Mouse (Mus musculus) kidney, embryonic 15.5 days (tissue): ENCODE measurements around the gene Trim10. TPM values are rescaled to one million over a fixed set of nuclear protein-coding genes. Genes with fewer than 3 reads are reported as not detected.
A peak's percentile ranks its signal among the peaks of the same experiment; 100 is the strongest.

Source experiments
- ATAC-seq: fragments of 200-750 bp; cut with Nextera tagmentation; replicated peaks from 2 replicates; pipeline ENCODE4 v1.8.0; 2017; ENCODE audit warnings: moderate TSS enrichment; ENCODE audit not compliant: low FRiP score
- H3K27ac ChIP-seq: fragments of 300-500 bp; sonication (generic); 2 replicates; pipeline ENCODE4 v1.5.1; 2015; ENCODE audit warnings: mild to moderate bottlenecking, inconsistent platforms
- H3K27me3 ChIP-seq: fragments of 300-500 bp; sonication (generic); 2 replicates; pipeline ENCODE4 v1.6.1; 2015; ENCODE audit warnings: inconsistent platforms
- H3K36me3 ChIP-seq: fragments of 300-500 bp; sonication (generic); 2 replicates; pipeline ENCODE4 v1.6.1; 2015; ENCODE audit warnings: inconsistent platforms
- H3K4me1 ChIP-seq: fragments of 300-500 bp; sonication (generic); 2 replicates; pipeline ENCODE4 v1.6.1; 2015; ENCODE audit warnings: inconsistent platforms
- H3K4me2 ChIP-seq: fragments of 300-500 bp; sonication (generic); 2 replicates; pipeline ENCODE4 v1.6.1; 2015; ENCODE audit warnings: moderate library complexity, mild to moderate bottlenecking, inconsistent platforms
- H3K4me3 ChIP-seq: fragments of 300-500 bp; sonication (generic); replicated peaks from 2 replicates; pipeline ENCODE4 v1.5.1; 2015; ENCODE audit warnings: mild to moderate bottlenecking, inconsistent platforms
- H3K9ac ChIP-seq: fragments of 300-500 bp; sonication (generic); 2 replicates; pipeline ENCODE4 v1.6.1; 2015; ENCODE audit warnings: mild to moderate bottlenecking, inconsistent platforms
- H3K9me3 ChIP-seq: fragments of 300-500 bp; sonication (generic); replicated peaks from 2 replicates; pipeline ENCODE4 v1.6.1; 2016; ENCODE audit warnings: inconsistent platforms
- WGBS: fragments of 180-500 bp; shearing (Covaris S2); methylation state at CpG from one replicate; pipeline ENCODE4 v1.1.7; 2015; ENCODE audit warnings: mixed read lengths; 5-methylcytosine and 5-hydroxymethylcytosine counted together
- polyA plus RNA-seq: library from polyadenylated mRNA; unstranded; fragments of >200 nt; fragmentation: Nextera tagmentation; extraction: Ambion mirVana; gene quantifications from 2 replicates; pipeline ENCODE4 v1.2.1, GENCODE M21; 2015

Trim10 gene
- polyA plus RNA-seq, 1 experiment from 2014 or later, result 6.0 TPM

DNA sequence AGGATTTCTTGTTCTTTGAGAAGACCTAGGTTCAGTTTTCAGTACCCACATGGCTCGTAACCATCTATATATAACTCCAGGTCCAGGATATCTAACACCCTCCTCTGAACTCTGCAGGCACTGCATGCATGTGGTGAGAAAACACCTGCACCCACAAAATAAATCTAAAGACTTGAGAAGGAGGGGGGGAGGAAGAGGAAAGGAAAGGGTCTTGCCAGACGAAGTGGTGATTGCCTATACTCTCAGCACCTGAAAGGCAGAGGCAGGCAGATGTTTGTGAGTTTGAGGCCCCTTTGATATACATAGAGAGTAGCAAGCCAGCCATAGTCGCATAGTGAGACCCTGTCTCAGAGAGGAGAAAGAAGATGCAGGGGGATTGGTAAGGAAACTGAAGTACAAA lies 29.4 kb upstream of the Trim10 start:
- no peak for ATAC-seq
- WGBS, result 86% methylated on average over 3 of the region's 3 CpGs
- H3K4me1 ChIP-seq, result peaks cover 23% of the 10 kb centered on the region
- H3K9ac ChIP-seq, result no peak overlapping the region
- H3K9me3 ChIP-seq, result no peaks in the 10 kb centered on the region
- H3K27ac ChIP-seq, result no peak overlapping the region
- no peaks in the 10 kb centered on the region for H3K27me3 ChIP-seq
- no peak overlapping the region for H3K4me3 ChIP-seq
- no peak overlapping the region for H3K4me2 ChIP-seq
- no peaks in the 10 kb centered on the region for H3K36me3 ChIP-seq

DNA sequence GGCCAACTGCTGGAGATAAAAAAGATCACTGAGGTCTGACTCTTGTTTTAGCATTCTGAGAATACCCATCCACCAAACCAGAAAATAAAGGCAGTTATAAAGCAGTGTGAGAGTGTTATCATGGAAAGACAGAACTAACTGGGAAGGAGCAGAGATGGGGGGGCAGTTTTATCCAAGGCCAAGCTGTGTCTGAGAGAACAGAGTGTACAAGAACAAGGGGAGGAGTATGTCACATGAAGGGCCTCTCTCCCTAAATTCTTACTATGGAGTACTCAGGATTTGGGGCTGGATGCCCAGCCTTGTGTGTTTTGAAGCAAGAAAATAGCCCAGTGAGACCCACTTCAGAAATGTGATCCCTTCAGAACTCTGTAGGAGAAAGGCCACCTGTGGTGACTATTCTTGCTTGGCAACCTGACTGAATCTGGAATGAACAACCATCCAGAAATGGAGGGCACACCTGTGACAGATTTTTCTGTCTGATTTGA lies 28.4 kb upstream of the Trim10 start:
- Histone ChIP-seq H3K4me2 (no peak overlapping the region), H3K36me3 (no peaks in the 10 kb centered on the region), H3K27me3 (no peaks in the 10 kb centered on the region), H3K9me3 (no peaks in the 10 kb centered on the region), H3K4me3 (no peak overlapping the region), H3K27ac (no peak overlapping the region), H3K9ac (no peak overlapping the region), H3K4me1 (peaks cover 20% of the 10 kb centered on the region)
- ATAC-seq, result no peak

DNA sequence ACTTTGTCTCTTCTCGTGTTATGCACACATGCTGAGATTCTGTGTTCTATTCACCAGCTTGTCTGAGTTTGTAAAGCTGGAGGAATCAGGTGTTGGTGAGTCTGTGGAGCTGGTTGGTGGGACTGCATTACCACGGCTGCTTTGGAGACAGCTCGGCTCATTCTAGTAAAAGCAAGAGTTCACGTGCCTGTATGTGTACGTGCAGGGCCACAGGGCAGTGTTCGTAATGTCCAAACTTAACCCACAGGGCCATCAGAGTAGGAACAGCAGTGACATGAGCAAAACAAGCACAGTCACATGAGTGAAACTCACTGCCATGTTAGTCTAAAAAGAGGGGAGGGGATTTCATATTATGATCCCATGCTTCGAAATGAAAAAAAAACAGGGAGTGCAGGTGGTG lies 25.7 kb upstream of the Trim10 start:
- WGBS, result 78% methylated on average over 7 of the region's 7 CpGs
- Histone ChIP-seq H3K4me2 (no peak overlapping the region), H3K9me3 (no peaks in the 10 kb centered on the region), H3K36me3 (no peaks in the 10 kb centered on the region; the same call in 1 of the 2 replicates), H3K9ac (no peak overlapping the region), H3K4me1 (peaks cover 10% of the 10 kb centered on the region), H3K27me3 (no peaks in the 10 kb centered on the region), H3K4me3 (no peak overlapping the region), H3K27ac (no peak overlapping the region)
- ATAC-seq, result no peak

DNA sequence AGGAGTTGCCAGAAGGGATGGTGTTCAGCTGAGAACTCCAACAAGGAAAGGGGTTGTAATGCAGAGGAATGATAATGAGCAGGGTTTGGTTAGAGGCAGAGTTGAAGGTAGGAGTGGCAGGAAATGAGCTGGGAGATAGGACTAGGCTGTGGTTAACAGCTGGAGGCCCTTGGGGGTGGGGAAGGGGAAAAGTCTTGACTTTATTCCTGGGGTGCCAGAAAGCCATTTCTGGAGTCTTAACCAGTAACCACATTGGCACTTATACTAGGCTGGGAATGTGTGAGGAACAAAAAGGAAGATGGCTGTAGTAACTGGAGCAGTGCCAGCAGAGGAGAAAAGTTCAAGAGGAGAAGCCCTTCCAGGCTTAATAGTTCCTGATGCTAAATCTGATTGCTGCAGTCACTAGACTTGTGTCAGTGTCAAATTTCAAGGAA lies 25.1 kb upstream of the Trim10 start:
- Histone ChIP-seq H3K4me3 (no peak overlapping the region), H3K9ac (no peak overlapping the region), H3K27ac (no peak overlapping the region), H3K4me1 (peaks cover 10% of the 10 kb centered on the region), H3K36me3 (no peaks in the 10 kb centered on the region; the same call in 1 of the 2 replicates), H3K27me3 (no peaks in the 10 kb centered on the region), H3K4me2 (no peak overlapping the region), H3K9me3 (no peaks in the 10 kb centered on the region)
- ATAC-seq, result no peak

DNA sequence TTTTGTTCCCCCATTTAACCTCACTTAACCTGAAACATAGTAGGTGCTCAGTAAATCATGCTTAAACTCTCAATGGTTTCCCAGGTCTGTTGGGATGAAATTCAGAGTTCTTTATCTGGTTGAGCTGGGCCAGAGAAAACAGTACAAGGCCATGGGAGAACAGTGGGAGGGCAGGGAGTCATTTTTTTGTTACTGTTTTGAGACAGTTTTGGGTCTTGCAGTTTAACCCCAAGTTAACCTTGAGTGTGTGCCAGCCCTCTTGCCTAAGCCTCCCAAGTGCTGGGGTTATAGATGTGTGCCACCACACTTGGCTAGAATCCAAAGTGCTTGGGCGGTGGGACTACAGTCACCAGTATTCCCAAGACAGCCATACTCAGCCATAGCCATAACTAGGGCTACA lies 24.6 kb upstream of the Trim10 start:
- H3K4me3 ChIP-seq, result no peak overlapping the region
- H3K27me3 ChIP-seq, result no peaks in the 10 kb centered on the region
- 61% methylated on average over 1 of the region's 1 CpGs for WGBS
- H3K9ac ChIP-seq, result no peak overlapping the region
- no peaks in the 10 kb centered on the region for H3K9me3 ChIP-seq
- no peaks in the 10 kb centered on the region; the same call in 1 of the 2 replicates for H3K36me3 ChIP-seq
- no peak overlapping the region for H3K27ac ChIP-seq
- H3K4me2 ChIP-seq, result no peak overlapping the region
- peaks cover 10% of the 10 kb centered on the region for H3K4me1 ChIP-seq
- no peak for ATAC-seq

DNA sequence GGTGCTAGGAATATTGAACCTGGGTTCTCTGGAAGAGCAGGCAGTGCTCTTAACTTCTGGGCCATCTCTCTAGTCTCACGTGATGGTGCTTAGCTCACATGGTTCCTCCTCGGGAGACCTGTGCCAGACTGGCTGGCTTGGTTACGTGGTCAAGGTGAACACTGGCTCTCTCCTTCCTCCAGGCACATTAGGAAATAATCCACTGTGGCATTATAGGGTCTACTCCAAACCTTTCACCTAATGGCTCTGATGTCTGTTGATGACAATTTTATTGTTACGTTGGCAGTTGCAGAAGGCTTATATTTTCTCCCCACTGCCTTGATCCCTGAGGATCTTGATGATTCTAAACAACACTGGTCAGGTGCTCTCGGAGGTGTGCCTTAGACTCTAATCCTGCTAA lies 20.5 kb upstream of the Trim10 start:
- no peak overlapping the region for H3K4me3 ChIP-seq
- peaks cover 6% of the 10 kb centered on the region; the same call in 1 of the 2 replicates for H3K4me1 ChIP-seq
- H3K27me3 ChIP-seq, result no peaks in the 10 kb centered on the region
- H3K27ac ChIP-seq, result no peak overlapping the region
- no peak overlapping the region for H3K9ac ChIP-seq
- peaks cover 34% of the 10 kb centered on the region for H3K36me3 ChIP-seq
- no peaks in the 10 kb centered on the region for H3K9me3 ChIP-seq
- WGBS, result 74% methylated on average over 5 of the region's 5 CpGs
- H3K4me2 ChIP-seq, result no peak overlapping the region
- no peak for ATAC-seq

DNA sequence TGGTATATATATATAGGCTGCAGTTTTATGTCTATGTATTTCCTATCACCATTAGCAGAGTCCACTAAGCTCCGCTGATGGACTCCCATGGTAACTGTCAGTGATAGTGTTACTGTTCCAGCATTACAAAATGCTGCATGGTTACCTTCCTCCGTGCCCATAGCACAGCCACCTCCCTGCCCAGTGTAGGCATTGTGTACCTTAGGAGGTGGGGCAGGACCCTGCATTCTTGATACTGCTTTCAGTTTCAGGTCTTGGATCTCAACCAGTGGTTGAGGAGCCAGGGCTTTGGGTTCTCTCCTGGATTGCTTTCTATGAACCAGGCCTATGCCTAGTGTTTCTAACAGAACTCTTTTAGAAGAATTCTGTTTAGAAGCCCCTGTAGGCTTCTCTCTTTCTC lies 19.4 kb upstream of the Trim10 start:
- no peak for ATAC-seq
- Histone ChIP-seq H3K4me3 (no peak overlapping the region), H3K36me3 (peaks cover 45% of the 10 kb centered on the region), H3K9me3 (no peaks in the 10 kb centered on the region), H3K4me2 (no peak overlapping the region), H3K4me1 (no peaks in the 10 kb centered on the region), H3K9ac (no peak overlapping the region), H3K27me3 (no peaks in the 10 kb centered on the region), H3K27ac (no peak overlapping the region)
- 84% methylated on average over 2 of the region's 2 CpGs for WGBS

DNA sequence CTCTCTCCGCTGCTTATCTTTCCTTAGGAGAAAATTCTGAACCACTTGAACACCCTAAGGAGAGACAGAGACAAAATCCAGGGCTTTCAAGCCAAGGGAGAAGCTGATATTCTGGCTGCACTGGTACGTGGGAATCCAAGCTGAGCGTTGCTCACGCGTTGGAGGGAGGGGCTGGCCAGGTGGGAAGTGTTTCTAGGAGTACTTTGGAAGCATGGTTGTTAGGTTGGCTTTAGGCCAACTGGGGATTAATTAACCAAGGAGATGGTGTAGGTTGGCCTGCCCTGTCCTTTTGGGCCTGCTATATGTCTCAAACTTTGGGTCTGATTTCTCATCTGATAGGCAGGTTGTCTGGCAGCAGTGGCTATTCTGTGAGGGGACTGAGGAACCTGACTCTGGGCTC lies 18.2 kb upstream of the Trim10 start:
- H3K27me3 ChIP-seq, result no peaks in the 10 kb centered on the region
- no peak overlapping the region for H3K4me2 ChIP-seq
- H3K4me3 ChIP-seq, result no peak overlapping the region
- 84% methylated on average over 5 of the region's 5 CpGs for WGBS
- H3K27ac ChIP-seq, result no peak overlapping the region
- no peaks in the 10 kb centered on the region for H3K4me1 ChIP-seq
- H3K9ac ChIP-seq, result no peak overlapping the region
- H3K9me3 ChIP-seq, result no peaks in the 10 kb centered on the region
- ATAC-seq, result 0 out of 2 replicates have a peak, but pooled peaks have one; percentile 40
- peaks cover 56% of the 10 kb centered on the region for H3K36me3 ChIP-seq

DNA sequence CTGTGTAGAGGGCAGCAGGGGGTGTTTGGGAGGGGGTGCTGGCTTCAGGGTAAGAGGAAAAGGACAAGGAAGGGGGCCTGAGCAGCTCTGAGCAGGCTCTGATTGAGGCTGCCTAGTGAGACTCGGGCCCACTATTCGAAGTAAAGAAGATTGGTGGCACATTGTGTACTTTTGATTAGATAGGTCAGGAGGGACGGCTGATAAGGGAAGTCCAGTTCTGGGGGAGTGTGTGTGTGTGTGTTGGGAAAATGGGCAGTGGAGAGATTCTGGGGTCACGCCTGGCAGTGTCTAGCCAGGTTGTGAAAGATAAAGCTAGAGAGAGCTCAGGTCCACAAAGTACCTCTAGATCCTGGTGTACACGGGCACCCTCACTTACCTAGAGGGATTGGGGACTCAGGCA lies 17.7 kb upstream of the Trim10 start:
- Histone ChIP-seq H3K27me3 (no peaks in the 10 kb centered on the region), H3K9me3 (no peaks in the 10 kb centered on the region), H3K9ac (no peak overlapping the region), H3K4me2 (no peak overlapping the region), H3K4me1 (no peaks in the 10 kb centered on the region), H3K4me3 (no peak overlapping the region), H3K27ac (no peak overlapping the region), H3K36me3 (peaks cover 60% of the 10 kb centered on the region)
- 86% methylated on average over 5 of the region's 5 CpGs for WGBS
- no peak for ATAC-seq

DNA sequence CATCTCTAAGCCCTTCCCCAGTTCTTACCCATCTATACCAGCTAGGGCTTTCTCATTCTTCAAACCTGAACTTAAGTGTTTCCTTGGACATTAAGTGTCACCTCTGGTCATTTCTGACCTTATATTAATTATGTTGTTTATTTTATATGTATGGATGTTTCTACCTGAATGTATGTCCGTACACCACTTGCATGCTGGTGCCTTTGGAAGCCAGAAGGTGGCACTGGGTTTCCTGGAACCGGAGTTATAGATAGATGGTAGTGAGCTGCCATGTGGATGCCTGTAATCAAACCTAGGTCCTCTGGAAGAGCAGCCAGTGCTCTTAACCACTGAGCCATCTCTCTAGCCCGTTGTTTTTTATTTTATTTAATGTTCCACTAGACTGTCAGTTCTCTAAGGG lies 13.9 kb upstream of the Trim10 start:
- no peak for ATAC-seq
- peaks cover 90% of the 10 kb centered on the region for H3K36me3 ChIP-seq
- no peak overlapping the region for H3K4me2 ChIP-seq
- H3K4me3 ChIP-seq, result no peak overlapping the region
- no peaks in the 10 kb centered on the region for H3K27me3 ChIP-seq
- H3K4me1 ChIP-seq, result no peaks in the 10 kb centered on the region
- H3K27ac ChIP-seq, result no peak overlapping the region
- no peaks in the 10 kb centered on the region for H3K9me3 ChIP-seq
- H3K9ac ChIP-seq, result no peak overlapping the region
- WGBS, result 95% methylated on average over 3 of the region's 3 CpGs

DNA sequence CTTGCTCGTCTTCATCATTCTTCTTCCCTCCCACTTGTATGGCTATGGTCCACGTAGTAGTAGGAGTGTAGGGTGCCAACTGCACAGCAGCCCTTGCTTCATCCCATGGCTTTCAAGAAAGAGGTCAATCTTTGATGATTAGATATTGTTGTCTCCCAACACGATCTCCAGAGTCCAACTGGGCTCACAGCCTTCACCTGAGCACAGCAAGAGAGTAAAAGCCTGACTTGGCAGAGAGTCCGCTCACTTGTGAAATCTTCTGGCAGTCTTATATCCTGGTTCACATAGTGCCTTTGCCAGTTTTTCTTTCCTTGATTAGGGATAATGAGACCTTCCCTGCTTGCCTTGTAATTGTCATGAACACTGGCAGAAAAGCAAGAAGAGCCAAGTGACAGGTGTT lies 13.1 kb upstream of the Trim10 start:
- no peaks in the 10 kb centered on the region for H3K27me3 ChIP-seq
- no peak overlapping the region for H3K4me3 ChIP-seq
- H3K36me3 ChIP-seq, result peaks cover 82% of the 10 kb centered on the region
- no peak overlapping the region for H3K9ac ChIP-seq
- ATAC-seq, result no peak
- 96% methylated on average over 4 of the region's 4 CpGs for WGBS
- no peaks in the 10 kb centered on the region for H3K9me3 ChIP-seq
- H3K4me1 ChIP-seq, result no peaks in the 10 kb centered on the region
- no peak overlapping the region for H3K27ac ChIP-seq
- H3K4me2 ChIP-seq, result no peak overlapping the region

DNA sequence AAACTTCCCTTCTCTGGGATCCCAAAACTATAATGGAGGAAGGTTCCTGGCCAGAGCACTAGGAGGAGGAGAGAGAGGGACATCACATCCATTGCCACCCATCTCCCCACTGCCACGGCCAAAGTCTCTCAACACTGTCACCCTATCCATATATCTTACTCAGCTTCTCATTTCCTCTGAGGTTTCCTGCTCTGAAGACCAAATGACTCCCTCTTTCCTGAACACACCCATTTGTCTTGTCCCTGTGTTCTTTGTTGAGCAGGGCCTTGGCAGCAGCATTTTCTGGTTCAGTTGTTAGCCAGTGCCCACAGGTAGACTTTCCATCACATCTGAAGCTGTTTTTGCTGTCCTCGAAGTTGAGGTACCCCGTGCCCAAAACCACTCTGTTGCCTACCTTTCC lies 11.2 kb upstream of the Trim10 start:
- no peaks in the 10 kb centered on the region for H3K27me3 ChIP-seq
- whole genome bisulfite sequencing, result 88% methylated on average over 3 of the region's 3 CpGs
- no peaks in the 10 kb centered on the region for H3K4me1 ChIP-seq
- H3K9me3 ChIP-seq, result no peaks in the 10 kb centered on the region
- no peak overlapping the region for H3K4me2 ChIP-seq
- no peak overlapping the region for H3K4me3 ChIP-seq
- ATAC-seq, result no peak
- H3K36me3 ChIP-seq, result peaks cover 64% of the 10 kb centered on the region
- no peak overlapping the region for H3K27ac ChIP-seq
- no peak overlapping the region for H3K9ac ChIP-seq

DNA sequence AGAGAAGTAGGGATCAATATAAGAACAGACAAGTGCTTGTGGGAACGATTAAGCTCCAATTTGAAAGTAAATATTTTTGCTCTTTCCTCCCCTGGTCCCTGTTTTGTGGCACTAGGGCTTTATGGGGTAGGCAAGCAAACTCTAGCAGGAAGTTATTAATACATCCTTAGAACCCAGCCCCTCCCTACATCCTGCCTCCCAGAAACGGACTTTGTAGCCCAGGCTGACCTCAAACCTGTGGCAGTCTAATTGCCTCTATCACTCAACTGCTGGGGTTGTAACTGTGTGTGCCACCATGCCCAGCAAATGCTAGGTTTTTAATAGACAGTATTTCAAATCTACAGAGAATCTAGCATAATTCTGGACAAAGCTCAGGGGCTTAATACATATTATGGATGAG lies 7.7 kb upstream of the Trim10 start:
- ATAC-seq, result no peak
- H3K27ac ChIP-seq, result no peak overlapping the region

More for the DNA sequence above, 7.7 kb upstream of the Trim10 start:
- Histone ChIP-seq H3K4me1 (peaks cover under 1% of the 10 kb centered on the region; the same call in 1 of the 2 replicates), H3K9me3 (no peaks in the 10 kb centered on the region), H3K27me3 (peaks cover 24% of the 10 kb centered on the region), H3K4me3 (no peak overlapping the region), H3K9ac (no peak overlapping the region), H3K36me3 (peaks cover 29% of the 10 kb centered on the region), H3K4me2 (no peak overlapping the region)
- WGBS, result 43% methylated on average over 2 of the region's 2 CpGs
